Mouse (Mus musculus) left cerebral cortex, adult 2 months (tissue): ENCODE measurements around the gene S1pr4. TPM values are rescaled to one million over a fixed set of nuclear protein-coding genes. Genes with fewer than 3 reads are reported as not detected.

Experiments
- DNase-seq, 2 experiments: peaks; one replicate each; pipeline ENCODE4 v3.0.0; 2021 to 2022; ENCODE audit warnings: low spot score in 2 of 2, mixed read lengths in 1 of 2; ENCODE audit errors: extremely low spot score in 1 of 2
- H3K27ac ChIP-seq: fragments of 200-600 bp; 2 replicates; pipeline ENCODE4 v1.8.1; 2022
- H3K4me3 ChIP-seq: fragments of 200-600 bp; 2 replicates; pipeline ENCODE4 v1.8.1; 2022
- CTCF ChIP-seq: fragments of 200-600 bp; IDR thresholded peaks from 2 replicates; pipeline ENCODE4 v1.8.1; 2022; ENCODE audit warnings: antibody characterized with exemption, mild to moderate bottlenecking, moderate library complexity
- intact Hi-C: fragments of 180-260 bp; cut with DNase I; formaldehyde crosslinking; loops from one replicate; pipeline ENCODE4 v1.15.1; 2025
- total RNA-seq, 2 experiments: library from RNA; stranded (reverse); gene quantifications; 2 replicates each; pipeline ENCODE4 v1.2.3; 2021

The S1pr4 gene
- total RNA-seq, 2 experiments from 2014 or later: 0.56 to 0.70 TPM

- DNase-seq: no peak
- TF ChIP-seq CTCF: no peak
- H3K27ac ChIP-seq: no peak overlapping the region
- no peak overlapping the region for H3K4me3 ChIP-seq
- intact Hi-C loops: loop anchor here (2.0 kb wide), 1 partner anchor 41 kb away; no protein-coding TSS in a partner anchor
These were observed 2.3 kb downstream of the S1pr4 start for GRCm38 (mm10) chr10:81497401-81498270.

DNA sequence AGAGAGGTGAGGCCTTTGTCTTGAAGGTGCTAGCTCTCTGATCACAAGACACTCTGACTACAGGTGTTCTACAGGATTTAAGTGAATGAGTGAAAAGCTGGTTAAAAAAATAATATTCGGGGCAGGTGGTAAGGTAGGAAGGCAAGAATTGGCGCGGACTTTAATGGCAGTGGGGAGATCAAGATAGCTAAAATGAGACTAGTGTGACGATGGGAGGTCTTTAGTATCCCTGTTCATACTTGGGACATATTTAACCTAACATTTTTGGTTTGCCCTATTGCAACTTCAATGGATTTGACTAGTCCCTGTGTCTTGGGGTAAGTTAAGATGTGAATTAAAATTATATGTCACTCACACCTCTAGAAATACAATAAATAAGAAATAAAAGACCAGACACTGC lies 3.0 kb downstream of the S1pr4 start:
- H3K4me3 ChIP-seq: peak overlapping the region; percentile 73
- no peak for DNase-seq
- no peak for TF ChIP-seq CTCF
- intact Hi-C loops: loop anchor here (2.0 kb wide), 1 partner anchor 42 kb away; no protein-coding TSS in a partner anchor
- H3K27ac ChIP-seq: peak overlapping the region; percentile 96

GRCm38 (mm10) chr10:81496264-81496901 lies 3.5 kb downstream of the S1pr4 start, which contains the start of gene Ncln:
Ncln (minus strand) TSS chr10:81496392.
- intact Hi-C loops: loop anchor here (2.0 kb wide), 1 partner anchor 42 kb away; no protein-coding TSS in a partner anchor
- H3K4me3 ChIP-seq: peak within 1 kb of the TSS; percentile 73
- no peak for TF ChIP-seq CTCF
- H3K27ac ChIP-seq: peak within 1 kb of the TSS; percentile 96
- peak; percentile 97 to 98 for DNase-seq

DNA sequence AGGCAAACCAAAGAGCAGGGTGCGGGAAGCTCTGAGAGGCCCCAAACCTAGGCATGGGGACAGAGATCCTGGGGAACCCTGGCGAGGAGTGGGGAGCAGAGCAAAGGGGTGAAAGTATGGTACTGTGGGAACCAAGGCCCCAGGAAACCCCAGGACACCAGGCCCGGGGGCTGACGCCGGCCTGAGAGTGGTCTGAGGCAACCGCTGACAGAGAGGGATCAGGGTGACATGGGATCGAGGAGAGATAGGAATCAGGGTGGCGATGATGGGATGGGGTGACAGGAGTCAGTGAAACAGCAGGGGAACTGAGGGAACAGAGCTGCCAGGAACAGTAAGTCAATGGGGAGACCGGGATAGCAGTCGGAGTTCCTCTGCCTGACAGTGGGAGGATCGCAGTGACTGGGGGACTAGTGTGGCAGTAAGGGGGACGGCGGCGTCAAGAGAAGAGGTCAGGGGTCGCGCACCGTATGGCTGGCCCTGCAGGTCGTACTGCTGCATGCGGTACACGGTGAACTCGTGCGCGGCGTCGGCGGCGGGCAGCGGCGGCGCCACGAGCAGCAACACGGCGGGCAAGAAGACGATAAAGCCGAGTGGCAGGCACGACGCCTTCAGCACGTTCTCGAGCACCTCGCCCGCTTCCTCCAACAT lies 4.2 kb downstream of the S1pr4 start:
- H3K27ac ChIP-seq: peak overlapping the region; percentile 89
- DNase-seq: peak in 1 of 2 experiments; percentile 50
- TF ChIP-seq CTCF: no peak
- intact Hi-C loops: loop anchor here (2.0 kb wide), 1 partner anchor 43 kb away; no protein-coding TSS in a partner anchor
- H3K4me3 ChIP-seq: peak overlapping the region; percentile 73

GRCm38 (mm10) chr10:81495151-81495550 lies 4.8 kb downstream of the S1pr4 start:
- no peak for DNase-seq
- peak overlapping the region; percentile 89; the same call in 1 of the 2 replicates for H3K27ac ChIP-seq
- intact Hi-C loops: no loop called here
- peak overlapping the region; percentile 73 for H3K4me3 ChIP-seq
- TF ChIP-seq CTCF: no peak

GRCm38 (mm10) chr10:81494260-81495041 lies 5.5 kb downstream of the S1pr4 start:
- TF ChIP-seq CTCF: no peak
- DNase-seq: no peak
- no peak overlapping the region for H3K4me3 ChIP-seq
- no peak overlapping the region for H3K27ac ChIP-seq
- intact Hi-C loops: no loop called here

GRCm38 (mm10) chr10:81493601-81494220 lies 6.2 kb downstream of the S1pr4 start:
- intact Hi-C loops: no loop called here
- DNase-seq: no peak
- no peak overlapping the region for H3K4me3 ChIP-seq
- no peak overlapping the region for H3K27ac ChIP-seq
- peak; percentile 20 for TF ChIP-seq CTCF

GRCm38 (mm10) chr10:81492606-81493240 lies 7.2 kb downstream of the S1pr4 start:
- TF ChIP-seq CTCF: no peak
- no peak overlapping the region for H3K27ac ChIP-seq
- DNase-seq: no peak
- intact Hi-C loops: no loop called here
- H3K4me3 ChIP-seq: no peak overlapping the region

- DNase-seq: no peak
- TF ChIP-seq CTCF: no peak
- intact Hi-C loops: no loop called here
These were observed 8.9 kb downstream of the S1pr4 start for GRCm38 (mm10) chr10:81491018-81491417.

GRCm38 (mm10) chr10:81489941-81490340 lies 10.0 kb downstream of the S1pr4 start:
- TF ChIP-seq CTCF: no peak
- intact Hi-C loops: no loop called here
- Histone ChIP-seq H3K4me3 (no peak overlapping the region), H3K27ac (no peak overlapping the region)
- peak in 1 of 2 experiments; percentile 10 for DNase-seq

More at GRCm38 (mm10) chr10:81491018-81491417, 8.9 kb downstream of the S1pr4 start:
- Histone ChIP-seq H3K4me3 (no peak overlapping the region), H3K27ac (no peak overlapping the region)
